Mouse (Mus musculus): ENCODE measurements at regions not wholly inside any gene's neighbourhood (a gene's known extent, or its start where the extent isn't known, plus 50 kb on each side); places are given as distances from the start of the nearest gene placed in this dataset.

DNA sequence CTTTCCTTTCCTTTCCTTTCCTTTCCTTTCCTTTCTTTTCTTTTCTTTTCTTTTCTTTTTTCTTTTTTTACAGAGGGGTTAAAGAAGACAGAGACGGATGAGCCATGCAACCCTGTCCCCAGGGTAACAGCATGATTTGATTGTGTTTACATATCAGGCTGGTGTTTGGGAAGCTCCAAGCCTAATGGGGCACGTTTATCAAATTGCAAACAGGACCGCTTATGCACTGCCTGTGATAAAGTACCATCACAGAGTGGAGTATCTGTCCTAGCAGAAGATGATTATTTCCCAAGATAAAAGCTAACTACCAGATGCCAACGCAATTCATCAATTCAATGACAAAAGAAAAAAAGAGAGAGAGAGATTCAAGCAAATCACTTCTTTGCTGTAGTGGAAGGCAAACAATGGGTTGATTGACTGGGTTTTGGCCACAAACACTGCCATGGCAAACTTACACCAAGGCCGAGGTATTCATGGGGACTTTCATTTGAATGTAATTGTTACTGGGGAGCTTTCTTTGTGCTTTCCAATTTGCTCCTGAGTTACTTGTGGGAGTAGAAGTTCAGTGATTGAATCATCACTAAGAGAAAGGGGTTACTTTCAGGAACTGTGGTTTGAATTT is 1450.1 kb downstream of the Slc22a22 start:
- no peak for DNase-seq

DNA sequence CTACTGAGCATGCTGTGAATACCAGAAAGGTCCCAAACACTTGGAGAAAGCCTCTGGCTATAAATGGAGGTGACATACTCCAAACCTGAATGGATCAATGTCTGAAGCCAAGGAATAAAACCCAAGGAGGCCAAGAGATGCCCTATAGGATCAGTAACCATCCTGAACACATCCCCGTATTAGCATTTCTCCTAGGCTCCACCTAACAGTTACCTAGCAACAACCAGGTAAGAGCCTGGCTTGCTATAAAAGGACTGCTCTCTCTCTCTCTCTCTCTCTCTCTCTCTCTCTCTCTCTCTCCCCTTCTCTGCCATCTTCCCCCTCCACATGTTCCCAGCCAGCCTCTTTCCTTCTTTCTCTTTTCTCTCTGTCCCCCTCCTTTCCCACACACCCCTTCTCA is 1452.7 kb downstream of the Slc22a22 start:
- no peak for DNase-seq

DNA sequence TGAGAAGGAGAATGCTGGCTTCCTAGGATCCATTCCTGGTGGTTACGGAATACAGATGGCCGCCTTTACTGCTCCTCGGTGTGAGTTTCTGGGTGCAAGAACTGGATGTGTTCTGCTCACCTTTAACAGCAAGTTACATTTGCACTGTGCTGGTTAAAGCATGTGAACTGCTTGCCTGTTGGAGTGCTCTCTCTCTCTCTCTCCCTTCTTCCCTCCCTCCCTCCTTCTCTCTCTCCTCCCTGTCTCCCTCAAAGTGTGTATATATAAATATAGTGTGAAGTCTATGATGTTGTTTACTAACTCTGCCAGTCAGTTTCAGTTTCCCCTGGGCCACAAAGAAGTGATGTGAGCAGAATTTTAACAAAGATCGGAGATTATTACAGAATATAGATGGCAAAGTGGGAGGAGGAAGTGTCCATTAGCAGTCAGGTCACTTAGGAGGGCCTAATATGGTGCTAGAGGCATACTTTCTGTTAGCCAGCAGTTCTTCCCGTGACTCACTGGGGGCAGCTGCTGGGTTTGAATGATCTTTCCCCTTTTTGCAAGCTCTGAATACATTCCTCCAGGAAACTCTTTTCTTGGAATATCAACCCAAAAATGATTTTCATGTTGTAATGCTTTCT is 1453.5 kb downstream of the Slc22a22 start:
- no peak for DNase-seq

DNA sequence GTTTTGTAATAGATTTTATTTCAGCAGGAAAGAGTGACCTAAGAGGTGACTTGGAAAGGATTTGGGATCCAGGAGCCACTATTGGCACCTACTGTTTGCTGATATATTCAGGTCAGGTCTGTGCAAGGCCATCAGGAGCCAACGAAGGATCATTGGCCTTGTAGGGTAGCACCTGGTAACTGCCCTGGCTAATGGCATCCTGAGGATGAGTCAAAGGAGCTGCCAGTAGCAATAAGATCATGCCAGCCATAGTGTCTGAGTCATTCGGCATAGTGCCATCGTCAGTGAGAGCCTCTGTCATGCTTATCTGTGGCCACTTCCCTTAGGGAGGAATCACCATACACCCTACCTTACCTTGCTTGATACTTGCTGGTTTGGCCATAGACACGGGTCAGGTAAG is 1455.1 kb downstream of the Slc22a22 start:
- no peak for DNase-seq

DNA sequence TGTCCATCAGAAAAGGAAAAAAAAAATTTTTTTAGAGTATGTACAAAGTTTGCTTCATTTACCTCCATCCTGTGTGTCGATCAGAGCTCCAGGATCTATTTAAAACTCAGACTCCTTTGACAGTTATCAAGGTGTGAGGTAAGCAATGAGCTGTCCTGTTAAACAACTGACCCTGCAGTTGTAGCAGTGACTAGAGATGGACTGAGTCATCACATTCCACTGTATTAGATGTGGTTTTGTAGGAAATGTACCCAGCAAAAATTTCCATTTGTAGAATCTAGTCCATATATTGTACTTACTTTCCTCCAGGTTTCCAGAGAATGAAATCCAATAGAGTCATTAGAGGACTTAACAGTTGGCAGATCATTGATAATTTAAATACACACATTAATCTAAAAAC is 1459.3 kb downstream of the Slc22a22 start:
- DNase-seq, result no peak

DNA sequence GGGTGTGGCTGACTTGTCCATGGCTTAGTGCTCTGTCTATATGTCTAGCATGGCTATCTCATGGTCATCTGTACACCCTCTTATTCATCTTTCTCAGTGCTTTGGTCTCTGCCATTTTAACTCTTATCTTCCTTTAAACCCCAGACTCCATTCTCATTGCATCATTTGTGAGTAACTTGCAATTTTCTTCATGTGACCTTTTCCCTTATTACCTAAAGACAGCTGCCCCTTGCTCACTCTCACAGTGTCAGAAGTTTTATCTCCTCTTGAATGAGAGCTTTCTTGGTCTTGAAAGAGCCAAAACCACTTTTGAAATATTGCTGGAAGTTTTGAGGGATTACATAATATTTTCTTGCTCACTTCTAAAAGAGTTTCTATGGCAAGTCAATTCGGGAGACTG is 1459.9 kb downstream of the Slc22a22 start:
- no peak for DNase-seq

DNA sequence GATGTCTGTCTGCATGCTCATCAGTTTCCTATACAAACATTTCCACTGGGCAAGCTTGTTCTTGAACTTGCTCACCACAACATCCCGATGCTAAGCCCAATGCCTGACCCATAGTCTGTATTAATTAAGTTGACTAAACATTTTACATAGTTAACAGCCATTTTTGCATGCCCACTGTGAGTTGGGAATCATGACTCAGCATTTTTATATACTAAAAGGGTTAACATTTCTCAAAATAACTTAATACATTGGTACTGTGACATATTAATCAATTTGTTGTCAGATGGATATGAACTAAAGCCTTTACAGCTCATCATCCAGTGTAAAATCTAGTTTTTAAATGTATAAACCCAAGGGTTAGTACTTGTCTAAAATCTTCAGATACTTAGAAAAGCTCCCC is 1461.4 kb downstream of the Slc22a22 start:
- no peak for DNase-seq

DNA sequence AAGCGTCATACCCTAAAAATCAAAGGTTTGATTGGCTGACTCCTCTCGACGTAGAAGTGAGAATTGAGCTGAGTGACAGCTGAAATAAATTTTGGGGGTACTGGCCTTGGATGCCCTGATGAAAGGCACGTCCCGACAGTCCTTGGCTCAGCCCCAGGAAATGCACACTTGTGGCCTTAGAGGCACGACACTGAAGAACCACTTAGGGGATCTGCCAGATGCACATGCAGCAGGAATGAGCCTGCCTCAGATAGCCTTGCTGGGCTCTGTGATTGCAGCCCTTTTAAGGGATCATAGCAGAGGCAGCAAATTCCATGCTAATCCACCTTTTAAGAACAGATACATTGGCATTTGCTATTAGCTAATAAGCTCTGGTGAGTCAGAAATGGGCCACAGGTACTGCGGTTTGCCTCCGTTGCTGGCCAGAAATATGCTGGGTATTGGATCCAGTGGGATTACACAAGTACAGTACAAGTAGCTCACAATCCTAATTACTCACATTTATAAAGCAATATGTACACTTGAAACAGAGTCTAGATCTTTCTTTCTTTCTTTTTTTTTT is 1463.3 kb downstream of the Slc22a22 start:
- no peak for DNase-seq

DNA sequence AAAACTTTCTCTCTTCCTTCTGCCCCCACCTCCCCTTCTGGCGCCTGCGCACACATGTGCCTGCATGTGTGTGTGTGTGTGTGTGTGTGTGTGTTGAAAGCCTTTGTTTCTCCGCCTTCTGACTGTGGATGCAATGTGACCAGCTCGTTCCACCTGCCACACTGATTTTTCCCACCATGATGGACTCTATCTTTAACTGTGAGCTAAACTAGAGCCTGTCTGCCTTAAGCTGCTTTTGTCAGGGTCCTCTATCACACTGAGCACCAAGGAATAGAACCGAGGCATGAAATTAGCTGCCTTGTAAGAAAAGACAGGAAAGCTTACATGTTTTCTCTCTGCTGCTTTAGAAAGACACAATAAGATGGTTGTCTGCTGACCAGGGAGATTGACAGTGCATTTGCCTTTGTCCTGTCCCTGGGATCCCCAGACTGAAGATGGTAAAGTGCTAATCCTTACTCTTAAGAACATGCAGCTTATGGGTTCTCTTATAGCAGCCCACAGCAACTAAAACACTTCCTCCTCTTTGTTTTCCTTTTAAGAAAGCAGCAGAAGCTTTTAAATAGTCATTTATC is 1468.7 kb downstream of the Slc22a22 start:
- no peak for DNase-seq

DNA sequence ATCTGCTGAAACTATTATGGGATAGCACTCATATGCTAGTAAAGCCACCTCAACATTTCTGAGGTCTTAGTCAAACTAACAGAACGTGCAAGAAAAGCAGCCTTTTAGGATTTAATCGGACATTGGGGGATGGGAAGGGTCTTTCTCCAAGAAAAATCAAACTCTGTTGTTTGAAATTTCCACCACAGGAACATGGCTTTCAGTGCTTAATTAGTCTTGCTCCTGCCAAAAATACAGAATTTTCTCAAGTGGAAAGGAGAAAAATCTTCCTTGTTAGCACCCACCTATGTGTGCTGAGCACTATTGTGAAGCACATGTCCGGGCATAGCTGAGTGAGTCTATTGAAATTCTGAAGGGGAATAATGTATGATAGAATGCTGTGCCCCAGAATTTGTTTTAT is 1470.0 kb downstream of the Slc22a22 start:
- DNase-seq, result no peak

DNA sequence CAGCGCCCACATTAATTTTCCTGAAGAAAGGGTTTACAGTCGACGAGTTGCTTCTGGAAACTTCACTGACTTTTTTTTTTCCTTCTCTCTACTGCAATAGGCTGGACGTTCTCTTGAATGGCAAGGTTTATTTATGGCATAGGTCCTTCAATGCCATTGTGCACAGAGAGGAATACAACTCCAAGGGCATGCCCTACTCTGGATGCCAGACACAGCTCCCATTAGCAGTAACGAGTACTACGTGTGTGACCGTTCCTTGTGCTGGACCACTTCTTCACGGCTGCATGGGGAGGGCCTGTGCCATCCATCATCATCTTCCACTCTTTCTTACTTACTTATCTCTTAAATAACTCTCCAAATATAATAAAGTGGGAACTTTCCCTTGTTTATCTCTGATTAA is 1472.1 kb downstream of the Slc22a22 start:
- DNase-seq, result no peak

DNA sequence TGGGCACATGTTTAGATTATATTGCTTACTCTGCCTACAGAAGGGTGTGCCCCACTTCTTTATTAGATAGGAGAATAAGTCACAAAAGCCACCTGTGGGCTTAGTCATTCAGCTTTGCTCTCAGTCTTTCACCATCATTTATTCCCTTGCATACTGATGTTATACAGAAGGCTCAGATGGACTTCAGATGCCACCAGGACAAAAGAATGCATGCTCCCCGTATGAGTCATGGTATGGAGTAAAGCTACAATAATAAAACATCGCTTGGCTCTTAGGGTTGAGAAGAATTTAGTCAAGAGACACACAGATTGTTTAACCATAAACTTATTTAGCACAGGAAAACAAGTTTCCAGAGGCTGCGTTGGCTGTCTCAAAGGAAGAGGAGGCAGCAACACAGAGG is 1473.5 kb downstream of the Slc22a22 start:
- DNase-seq, result no peak

DNA sequence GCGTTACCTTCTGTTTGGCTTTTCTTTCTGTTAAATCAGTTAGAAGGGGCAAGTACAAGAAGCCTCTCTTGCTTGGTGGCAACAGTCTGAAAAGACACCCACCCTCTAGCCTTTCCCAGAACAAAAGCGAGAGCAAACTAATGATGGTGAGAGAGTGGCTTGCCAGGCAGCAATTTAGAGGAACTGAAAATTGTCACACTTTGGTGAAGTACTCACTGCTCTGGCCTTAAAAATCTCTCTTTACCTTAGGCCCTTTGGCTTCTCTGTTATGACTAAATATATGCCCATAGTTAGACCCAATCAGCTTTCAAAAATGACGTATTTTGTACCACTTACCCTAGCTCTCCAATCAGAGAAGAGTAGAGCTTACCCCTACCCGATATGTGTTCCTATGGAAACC is 1477.8 kb downstream of the Slc22a22 start:
- DNase-seq, result no peak

DNA sequence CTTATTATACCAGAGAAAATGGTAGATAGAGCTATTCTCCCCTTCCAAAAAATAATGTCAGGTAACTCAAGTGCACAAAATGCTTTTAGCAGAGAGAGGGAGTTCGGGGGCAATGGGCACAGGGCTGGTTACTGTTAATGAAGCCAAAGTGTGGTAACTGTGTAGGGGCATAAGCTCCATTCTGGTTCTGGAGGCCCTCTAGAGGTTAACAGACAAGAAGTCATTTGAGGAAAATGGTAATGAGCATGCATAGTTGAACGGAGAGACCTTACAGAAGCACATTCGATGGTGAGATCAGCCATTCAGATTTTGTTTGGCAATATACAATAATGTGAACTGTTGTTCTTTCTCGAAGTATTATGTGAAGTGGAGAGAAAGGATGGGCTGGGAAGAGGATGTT is 1479.4 kb downstream of the Slc22a22 start:
- DNase-seq, result no peak

DNA sequence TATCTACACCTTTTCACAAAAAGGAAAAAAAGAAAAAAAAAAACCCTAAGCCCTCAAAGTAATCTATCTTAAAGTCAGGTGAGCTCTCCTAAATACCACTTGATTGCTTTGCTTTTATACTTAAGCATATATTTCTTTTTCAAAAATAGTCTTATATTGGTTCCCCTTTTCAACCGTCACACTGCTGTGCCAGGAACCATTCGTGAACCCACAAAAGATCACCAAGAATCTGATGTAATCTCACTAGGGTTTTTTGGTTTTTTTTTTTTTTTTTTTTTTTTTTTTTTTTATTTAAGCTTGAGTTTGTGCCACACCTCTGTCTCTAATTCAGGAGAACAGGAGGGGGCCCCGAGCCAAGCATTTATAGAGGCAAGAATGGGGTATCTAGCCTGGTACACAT is 1482.7 kb downstream of the Slc22a22 start:
- no peak for DNase-seq

DNA sequence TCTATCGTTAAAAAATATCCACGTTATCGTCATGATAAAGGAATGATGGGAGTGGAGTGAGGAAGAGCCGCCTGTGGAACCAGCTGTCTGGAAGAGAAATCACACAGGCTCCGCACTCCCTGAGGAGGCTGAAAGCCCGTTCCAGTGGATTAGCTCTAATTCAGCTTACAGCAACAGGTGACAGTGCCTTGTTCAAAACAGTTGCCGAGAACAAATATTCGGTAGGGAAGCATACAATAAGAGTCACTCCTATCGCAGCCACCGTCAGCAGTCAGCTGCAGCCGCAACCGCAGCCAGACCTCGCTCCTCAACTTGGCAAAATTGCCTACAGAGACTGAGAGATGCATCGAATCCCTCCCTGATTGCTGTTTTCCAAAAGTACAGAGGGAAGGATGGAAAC is 1501.6 kb downstream of the Slc22a22 start:
- no peak for DNase-seq

DNA sequence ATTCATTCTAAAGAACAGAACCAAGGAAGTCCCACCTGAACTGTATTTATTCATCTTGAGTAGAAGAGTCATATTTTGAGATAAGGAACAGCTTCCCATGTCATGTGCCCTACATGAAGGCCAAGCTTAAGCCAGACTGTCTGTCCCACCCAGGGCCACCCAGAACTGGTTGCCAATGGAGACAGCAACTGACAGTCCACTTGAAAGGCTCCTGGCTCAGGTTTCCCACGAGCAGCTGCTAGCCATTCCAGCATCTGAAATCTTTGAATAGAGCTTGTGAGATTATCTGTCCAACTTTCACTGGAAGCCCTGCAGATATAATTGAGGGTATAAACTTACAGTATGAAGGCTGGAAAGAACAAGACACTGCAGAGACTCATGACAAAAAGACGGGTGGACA is 1510.6 kb downstream of the Slc22a22 start:
- no peak for DNase-seq

DNA sequence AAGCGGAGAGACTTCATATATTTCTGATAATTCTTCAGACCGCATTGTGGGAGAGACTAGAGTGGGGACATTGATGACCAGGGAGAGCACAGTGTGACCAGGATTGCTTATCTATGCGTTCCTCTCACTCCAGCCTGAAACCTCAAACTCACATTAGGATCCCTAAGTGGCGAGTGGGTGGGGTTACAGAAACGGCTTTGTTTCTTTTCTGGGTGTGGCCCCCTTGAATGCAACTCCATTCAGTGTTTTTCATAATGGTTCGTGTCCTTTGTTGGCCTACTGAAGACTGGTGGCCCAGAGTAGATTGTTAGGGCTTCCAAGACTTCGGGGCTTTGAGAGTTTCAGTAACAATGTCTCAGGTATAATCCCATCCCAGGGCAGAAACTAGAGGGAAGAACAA is 1512.1 kb downstream of the Slc22a22 start:
- DNase-seq, result no peak

DNA sequence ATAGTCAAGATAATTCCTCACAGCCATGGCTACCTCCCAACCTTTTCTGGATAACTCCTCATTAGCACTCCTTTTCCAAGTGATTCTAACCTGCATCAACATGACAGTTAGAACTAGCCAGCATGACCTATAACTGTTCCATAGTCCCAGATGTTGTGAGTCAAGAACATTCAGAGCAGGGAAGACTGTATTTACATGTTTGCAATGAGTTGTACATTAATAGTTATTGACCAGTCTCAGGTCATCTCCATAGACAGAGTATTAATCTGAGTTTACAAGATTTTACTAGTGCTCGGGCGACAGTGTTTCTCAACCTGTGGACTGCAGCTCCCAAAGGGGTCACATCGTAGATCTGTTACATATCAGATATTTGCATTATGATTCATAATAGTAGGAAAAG is 1515.3 kb downstream of the Slc22a22 start:
- DNase-seq, result no peak
